Mouse (Mus musculus) erythroid progenitor cell, adult 5-6 weeks (primary cell): ENCODE results near the gene Ntf5. TPM values are rescaled to one million over a fixed set of nuclear protein-coding genes. Genes with fewer than 3 reads are reported as not detected.

Source experiments
- ATAC-seq: replicated peaks from 2 replicates; pipeline ENCODE4 v1.8.0; 2016; ENCODE audit warnings: moderate number of reproducible peaks, mild to moderate bottlenecking, moderate TSS enrichment, inconsistent platforms; ENCODE audit not compliant: poor library complexity, low FRiP score, severe bottlenecking
- total RNA-seq, 2 experiments: library from RNA; stranded (forward) in 1 of 2; stranded (reverse) in 1 of 2; fragments of 150-400 nt in 1 of 2; fragments of 186-747, 209-891 nt in 1 of 2; gene quantifications; 2 replicates each; pipeline versions ENCODE4 v1.2.3 to v1.2.4; 2015 to 2017; ENCODE audit warnings: low replicate concordance in 2 of 2

Ntf5 gene
- total RNA-seq, 2 experiments from 2014 or later: not detected

DNA sequence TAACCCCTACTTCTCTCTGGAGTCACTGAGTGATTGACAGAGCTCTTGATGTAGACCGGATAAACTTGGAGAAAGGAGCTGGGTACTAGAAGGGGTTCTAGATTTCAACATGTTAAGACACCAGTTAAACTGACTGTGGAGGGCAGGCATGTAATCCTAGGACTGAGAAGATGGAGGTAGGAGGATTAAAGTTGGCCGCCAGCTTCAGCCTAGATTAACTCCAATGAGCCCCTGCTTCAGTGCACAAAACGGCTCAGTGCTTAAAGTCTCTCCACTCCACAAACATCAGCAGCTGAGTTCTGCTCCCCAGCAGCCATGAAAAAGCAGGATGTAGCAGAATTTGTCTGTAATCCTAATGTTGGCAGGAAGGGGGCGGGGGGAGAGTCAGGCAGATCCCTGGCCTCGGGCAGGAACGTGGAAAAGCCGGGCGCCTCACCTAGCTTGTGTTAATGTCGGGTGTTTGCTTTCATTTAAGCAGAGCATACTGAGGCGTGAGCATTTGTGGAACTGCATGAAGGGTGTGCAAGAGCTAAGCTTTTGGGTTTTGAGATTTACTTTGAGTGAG lies 11.9 kb upstream of the Ntf5 start:
- no peak for ATAC-seq

DNA sequence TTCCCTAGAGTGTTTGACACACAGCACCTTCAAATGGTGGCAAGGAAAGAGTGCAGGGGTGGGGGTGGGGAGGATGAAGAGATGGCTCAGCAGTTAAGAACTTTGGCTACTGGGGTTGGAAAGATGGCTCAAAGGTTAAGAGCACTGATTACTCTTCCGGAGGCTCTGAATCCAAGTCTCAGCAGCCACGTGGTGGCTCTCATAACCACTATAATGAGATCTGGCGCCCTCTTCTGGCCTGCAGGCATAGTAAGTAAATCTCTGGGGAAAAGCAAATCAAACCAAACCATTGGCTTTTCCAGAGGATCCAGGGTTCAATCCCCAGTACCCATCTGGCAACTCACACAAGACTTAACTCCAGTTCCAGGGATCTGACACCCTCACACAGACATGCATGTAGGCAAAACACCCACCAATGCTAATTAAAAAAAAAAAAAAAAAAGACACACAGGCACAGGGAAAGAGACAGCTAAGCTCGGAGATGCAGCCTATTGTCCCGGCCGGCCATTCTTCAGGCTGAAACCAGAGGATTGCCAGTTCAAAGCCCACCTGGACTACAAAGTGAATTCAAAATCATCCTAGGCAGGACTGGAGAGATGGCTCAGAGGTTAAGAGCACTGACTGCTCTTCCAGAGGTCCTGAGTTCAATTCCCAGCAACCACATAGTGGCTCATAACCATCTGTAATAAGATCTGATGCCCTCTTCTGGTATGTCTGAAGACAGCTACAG lies 9.8 kb upstream of the Ntf5 start:
- ATAC-seq: 0 out of 2 replicates have a peak, but pooled peaks have one; percentile 32

DNA sequence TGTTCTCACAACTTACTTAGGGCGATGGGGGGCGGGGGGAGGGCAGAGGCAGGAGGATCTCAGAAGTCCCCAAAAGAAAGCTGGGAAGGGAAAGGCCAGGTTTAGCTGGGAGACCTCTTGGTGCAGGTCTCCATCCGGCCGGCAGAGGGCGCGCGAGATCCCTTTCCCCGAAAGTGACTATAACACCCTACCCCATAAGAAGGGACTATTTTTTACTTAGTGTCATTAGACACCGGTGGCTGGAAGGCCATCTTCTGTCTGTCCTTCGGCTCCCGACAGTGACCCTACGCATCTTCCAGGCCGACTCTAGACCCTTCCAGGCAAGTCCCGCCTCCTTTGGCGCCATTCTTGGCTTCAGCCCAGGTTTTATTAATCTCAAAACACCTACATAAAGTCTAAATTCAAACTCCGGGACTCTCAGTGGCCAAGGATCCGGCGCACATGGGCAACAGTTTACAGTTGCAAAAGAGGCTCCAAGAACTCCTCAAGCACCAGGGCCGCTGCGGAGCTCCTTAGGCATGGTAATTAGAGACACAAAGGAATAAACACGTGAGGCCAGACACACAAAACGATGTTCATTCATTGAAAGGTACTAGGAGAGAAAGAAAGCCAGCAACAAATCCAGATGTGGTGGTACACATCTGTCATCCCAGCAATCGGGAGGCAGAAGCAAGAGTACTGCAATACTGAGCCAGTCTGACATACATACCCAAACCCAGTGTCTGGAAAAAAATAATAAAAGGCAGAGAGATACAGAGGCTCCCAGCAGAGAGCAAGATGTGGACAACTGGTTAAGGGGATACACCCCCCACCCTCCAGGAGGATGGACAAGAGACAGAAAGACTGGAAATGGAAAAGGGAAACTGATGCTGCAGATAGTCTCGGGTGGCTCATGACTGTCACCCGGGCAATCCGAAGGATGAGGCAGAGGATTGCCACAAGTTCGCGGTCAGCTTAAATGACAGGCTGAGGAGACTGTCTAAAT lies 8.1 kb upstream of the Ntf5 start, which contains the start of gene Kcna7:
Gene Kcna7 (plus strand): TSS at position 563 of the 985 bp plus-strand sequence.
- ATAC-seq: peak; percentile 80

- no peak for ATAC-seq
These were observed 7.0 kb upstream of the Ntf5 start for GRCm38 (mm10) chr7:45406157-45407156.

DNA sequence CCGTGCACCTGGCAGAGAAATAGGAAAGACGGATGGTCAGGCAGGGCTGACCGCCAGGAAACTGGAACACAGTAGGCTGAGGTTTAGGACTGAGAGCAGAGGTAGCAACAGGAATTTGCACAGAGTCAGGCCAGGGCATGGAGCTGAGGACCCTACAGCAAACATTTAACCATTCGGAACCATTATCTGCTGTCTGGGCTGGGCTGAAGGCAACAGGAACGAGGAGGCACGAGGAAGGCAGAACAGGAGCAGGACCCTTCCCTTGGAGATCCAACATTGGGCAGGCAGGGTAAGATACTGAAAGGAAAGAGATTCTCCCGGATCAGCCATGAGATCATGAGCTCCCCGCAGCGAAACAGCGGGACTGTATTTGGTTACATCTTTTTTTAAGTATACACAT lies 5.7 kb upstream of the Ntf5 start:
- ATAC-seq: no peak

- ATAC-seq: no peak
These were observed 5.1 kb upstream of the Ntf5 start for GRCm38 (mm10) chr7:45408351-45408750.

DNA sequence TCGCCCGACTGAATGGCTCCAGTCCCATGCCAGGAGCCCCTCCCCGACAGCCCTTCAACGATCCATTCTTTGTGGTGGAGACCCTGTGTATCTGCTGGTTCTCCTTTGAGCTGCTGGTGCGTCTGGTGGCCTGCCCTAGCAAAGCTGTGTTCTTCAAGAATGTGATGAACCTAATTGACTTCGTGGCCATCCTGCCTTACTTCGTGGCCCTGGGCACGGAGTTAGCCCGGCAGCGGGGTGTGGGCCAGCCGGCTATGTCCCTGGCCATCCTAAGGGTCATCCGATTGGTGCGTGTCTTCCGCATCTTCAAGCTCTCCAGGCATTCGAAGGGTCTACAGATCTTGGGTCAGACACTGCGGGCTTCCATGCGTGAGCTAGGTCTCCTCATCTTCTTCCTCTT lies 4.5 kb upstream of the Ntf5 start:
- no peak for ATAC-seq

DNA sequence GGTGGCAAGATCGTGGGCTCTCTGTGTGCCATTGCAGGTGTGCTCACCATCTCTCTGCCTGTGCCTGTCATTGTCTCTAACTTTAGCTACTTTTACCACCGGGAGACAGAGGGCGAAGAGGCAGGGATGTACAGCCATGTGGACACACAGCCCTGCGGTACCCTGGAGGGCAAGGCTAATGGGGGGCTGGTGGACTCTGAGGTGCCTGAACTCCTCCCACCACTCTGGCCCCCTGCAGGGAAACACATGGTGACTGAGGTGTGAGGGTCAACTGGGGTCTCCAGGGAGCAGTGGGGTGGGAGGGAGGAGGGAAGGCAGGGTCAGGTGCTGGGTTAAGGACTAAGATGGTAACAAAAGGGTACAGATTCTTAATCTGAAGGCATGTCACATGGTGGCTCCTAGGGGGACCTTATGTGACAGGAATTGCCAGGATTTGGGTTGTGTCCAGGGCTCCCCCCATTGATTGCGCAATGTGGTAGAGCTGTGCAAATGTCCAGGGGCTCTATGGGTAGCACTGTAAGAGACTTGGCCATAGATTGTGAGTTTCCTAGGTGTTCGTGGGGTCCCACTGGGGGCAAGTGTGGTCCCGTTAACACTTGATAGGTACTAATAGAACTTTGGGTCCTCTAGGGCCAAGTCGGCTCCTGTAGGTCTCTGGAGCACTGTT lies 3.9 kb upstream of the Ntf5 start:
- no peak for ATAC-seq

- no peak for ATAC-seq
These were observed 1.1 kb upstream of the Ntf5 start for GRCm38 (mm10) chr7:45412421-45412820.

- ATAC-seq: 0 out of 2 replicates have a peak, but pooled peaks have one; percentile 23
These were observed 607 bp downstream of the Ntf5 start for GRCm38 (mm10) chr7:45413864-45414739.

GRCm38 (mm10) chr7:45414740-45415224 lies 1.3 kb downstream of the Ntf5 start:
- no peak for ATAC-seq

DNA sequence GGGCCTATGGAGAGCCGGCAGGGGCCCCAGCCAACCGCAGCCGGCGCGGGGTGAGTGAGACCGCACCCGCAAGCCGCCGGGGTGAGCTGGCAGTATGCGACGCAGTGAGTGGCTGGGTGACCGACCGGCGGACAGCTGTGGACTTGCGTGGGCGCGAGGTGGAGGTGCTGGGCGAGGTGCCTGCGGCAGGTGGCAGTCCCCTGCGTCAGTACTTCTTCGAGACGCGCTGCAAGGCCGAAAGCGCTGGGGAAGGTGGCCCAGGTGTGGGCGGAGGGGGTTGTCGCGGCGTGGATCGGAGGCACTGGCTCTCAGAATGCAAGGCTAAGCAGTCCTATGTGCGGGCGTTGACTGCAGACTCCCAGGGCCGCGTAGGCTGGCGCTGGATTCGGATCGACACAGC lies 2.1 kb downstream of the Ntf5 start:
- no peak for ATAC-seq

DNA sequence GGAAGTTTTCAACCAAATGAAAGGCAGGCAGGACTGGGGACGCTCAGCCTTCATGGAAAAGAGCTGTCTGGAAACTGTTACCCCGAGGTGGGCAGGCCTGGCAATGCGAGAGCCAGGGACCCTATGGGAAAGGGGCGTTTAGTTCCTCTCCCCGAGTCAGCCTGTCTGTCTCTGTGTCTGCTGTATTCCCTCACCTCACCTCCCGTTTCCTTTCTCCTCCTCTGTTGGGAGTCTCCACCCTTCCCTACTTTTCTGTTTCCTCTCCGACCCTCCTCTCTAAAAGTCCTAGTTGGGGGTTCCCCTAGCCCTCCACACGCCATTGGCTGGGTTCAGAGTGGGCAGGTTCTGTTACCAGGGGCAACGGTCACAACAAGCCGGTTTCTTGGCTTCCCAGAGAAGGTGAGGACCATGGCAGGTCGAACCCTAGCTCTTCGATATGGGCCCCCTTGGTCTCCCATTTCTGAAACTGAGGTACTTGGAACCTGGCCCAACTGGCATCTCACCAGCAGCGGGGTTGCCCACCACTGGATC lies 4.5 kb downstream of the Ntf5 start:
- ATAC-seq: no peak

DNA sequence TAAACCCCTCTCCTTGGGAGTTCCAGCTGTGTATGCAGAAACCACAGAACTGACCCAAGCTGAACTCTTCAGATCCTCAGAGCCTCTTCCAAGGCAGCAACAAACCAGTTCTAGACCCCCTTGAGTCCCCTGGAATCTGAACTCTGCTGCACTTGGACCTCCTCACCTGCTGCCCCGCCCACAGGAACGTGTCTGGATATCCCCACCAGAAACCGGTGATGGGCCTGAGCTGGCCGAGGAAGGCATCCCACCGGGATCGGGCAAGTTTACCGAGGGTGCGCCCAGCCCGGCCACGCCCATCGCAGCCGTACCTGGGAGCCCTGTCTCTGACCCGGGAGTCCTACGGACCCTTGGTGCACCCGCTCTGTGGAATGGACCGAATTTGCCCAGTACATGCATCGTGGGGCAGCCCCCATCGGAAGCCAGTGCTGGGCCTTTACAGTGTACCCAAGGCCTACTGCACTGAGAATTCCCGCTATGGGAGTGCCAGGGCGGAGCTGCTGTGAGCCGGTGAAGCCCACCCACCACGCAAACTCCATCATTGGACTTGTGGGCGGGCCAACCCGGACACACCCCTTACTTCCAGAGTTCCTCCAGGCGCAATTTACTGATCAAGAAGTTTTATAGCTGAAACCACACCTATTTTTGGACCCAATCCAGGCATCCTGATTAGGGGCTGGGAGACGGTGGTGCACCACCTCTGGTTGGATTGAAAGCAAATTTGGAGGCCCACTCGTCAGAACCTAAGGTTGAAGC lies 6.5 kb downstream of the Ntf5 start:
- no peak for ATAC-seq

- ATAC-seq: no peak
These were observed 7.1 kb downstream of the Ntf5 start, which contains the start of gene Lhb for GRCm38 (mm10) chr7:45420615-45420919. Lhb (plus strand) TSS chr7:45420820.

DNA sequence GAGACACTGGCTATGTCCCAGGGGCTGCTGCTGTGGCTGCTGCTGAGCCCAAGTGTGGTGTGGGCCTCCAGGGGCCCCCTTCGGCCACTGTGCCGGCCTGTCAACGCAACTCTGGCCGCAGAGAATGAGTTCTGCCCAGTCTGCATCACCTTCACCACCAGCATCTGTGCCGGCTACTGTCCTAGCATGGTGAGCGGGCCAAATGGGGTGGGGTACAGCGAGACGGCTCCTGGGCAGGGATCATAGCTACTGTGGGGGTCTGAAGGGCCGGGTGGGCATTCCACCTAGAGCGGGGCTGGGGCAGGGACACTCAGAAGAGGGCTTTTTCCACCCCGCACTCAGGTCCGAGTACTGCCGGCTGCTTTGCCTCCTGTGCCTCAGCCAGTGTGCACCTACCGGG lies 7.7 kb downstream of the Ntf5 start:
- no peak for ATAC-seq

- no peak for ATAC-seq
These were observed 13.1 kb downstream of the Ntf5 start for GRCm38 (mm10) chr7:45426556-45426955.
